Mouse (Mus musculus) heart, embryonic 13.5 days (tissue): ENCODE measurements around the gene Nmd3. TPM values are rescaled to one million over a fixed set of nuclear protein-coding genes. Genes with fewer than 3 reads are reported as not detected.

Experiments used
- polyA plus RNA-seq: library from polyadenylated mRNA; unstranded; fragments of >200 nt; fragmentation: Nextera tagmentation; extraction: Ambion mirVana; gene quantifications from 2 replicates; pipeline ENCODE4 v1.2.1, GENCODE M21; 2015

Nmd3 gene
- polyA plus RNA-seq, 1 experiment from 2014 or later, result 96.0 TPM

Other genes with a start within 250 kb of the Nmd3 start
- 23.7 and 27.0 TPM in 2 replicates for gene B3galnt1, start 123.0 kb upstream of the Nmd3 start, polyA plus RNA-seq
- gene Sptssb, start 138.0 kb downstream of the Nmd3 start, polyA plus RNA-seq, result 0.24 and 1.0 TPM in 2 replicates